Mouse (Mus musculus) liver, embryonic 15.5 days (tissue): ENCODE data around the gene Pnrc2. TPM values are rescaled to one million over a fixed set of nuclear protein-coding genes. Genes with fewer than 3 reads are reported as not detected.
A peak's percentile ranks its signal among the peaks of the same experiment; 100 is the strongest.

Experiments used
- ATAC-seq: fragments of 200-750 bp; cut with Nextera tagmentation; 2 replicates; pipeline ENCODE4 v1.8.0; 2017; ENCODE audit warnings: moderate number of reproducible peaks, mild to moderate bottlenecking, moderate library complexity; ENCODE audit not compliant: insufficient read depth
- H3K27ac ChIP-seq: fragments of 300-500 bp; sonication (generic); replicated peaks from 2 replicates; pipeline ENCODE4 v1.5.1; 2015; ENCODE audit warnings: mild to moderate bottlenecking, inconsistent platforms
- H3K27me3 ChIP-seq: fragments of 300-500 bp; sonication (generic); 2 replicates; pipeline ENCODE4 v1.6.1; 2015; ENCODE audit warnings: mild to moderate bottlenecking, inconsistent platforms
- H3K36me3 ChIP-seq: fragments of 300-500 bp; sonication (generic); replicated peaks from 2 replicates; pipeline ENCODE4 v1.6.1; 2015; ENCODE audit warnings: moderate library complexity, mild to moderate bottlenecking, inconsistent platforms
- H3K4me1 ChIP-seq: fragments of 300-500 bp; sonication (generic); replicated peaks from 2 replicates; pipeline ENCODE4 v1.6.1; 2015; ENCODE audit warnings: inconsistent platforms
- H3K4me2 ChIP-seq: fragments of 300-500 bp; sonication (generic); 2 replicates; pipeline ENCODE4 v1.6.1; 2015; ENCODE audit warnings: moderate library complexity, mild to moderate bottlenecking, inconsistent platforms
- H3K4me3 ChIP-seq: fragments of 300-500 bp; sonication (generic); replicated peaks from 2 replicates; pipeline ENCODE4 v1.5.1; 2015; ENCODE audit warnings: mild to moderate bottlenecking, inconsistent platforms
- H3K9ac ChIP-seq: fragments of 300-500 bp; sonication (generic); 2 replicates; pipeline ENCODE4 v1.6.1; 2015; ENCODE audit warnings: moderate library complexity, mild to moderate bottlenecking, inconsistent platforms
- H3K9me3 ChIP-seq: fragments of 300-500 bp; sonication (generic); replicated peaks from 2 replicates; pipeline ENCODE4 v1.6.1; 2016; ENCODE audit warnings: inconsistent platforms
- WGBS: fragments of 180-500 bp; shearing (Covaris S2); methylation state at CpG from one replicate; pipeline ENCODE4 v1.1.7; 2015; ENCODE audit warnings: mixed read lengths; ENCODE audit not compliant: insufficient replicate concordance; 5-methylcytosine and 5-hydroxymethylcytosine counted together
- polyA plus RNA-seq: library from polyadenylated mRNA; unstranded; fragments of >200 nt; fragmentation: Nextera tagmentation; extraction: Ambion mirVana; gene quantifications from 2 replicates; pipeline ENCODE4 v1.2.1, GENCODE M21; 2015

The Pnrc2 gene
- polyA plus RNA-seq, 1 experiment from 2014 or later, result 77.1 TPM

DNA sequence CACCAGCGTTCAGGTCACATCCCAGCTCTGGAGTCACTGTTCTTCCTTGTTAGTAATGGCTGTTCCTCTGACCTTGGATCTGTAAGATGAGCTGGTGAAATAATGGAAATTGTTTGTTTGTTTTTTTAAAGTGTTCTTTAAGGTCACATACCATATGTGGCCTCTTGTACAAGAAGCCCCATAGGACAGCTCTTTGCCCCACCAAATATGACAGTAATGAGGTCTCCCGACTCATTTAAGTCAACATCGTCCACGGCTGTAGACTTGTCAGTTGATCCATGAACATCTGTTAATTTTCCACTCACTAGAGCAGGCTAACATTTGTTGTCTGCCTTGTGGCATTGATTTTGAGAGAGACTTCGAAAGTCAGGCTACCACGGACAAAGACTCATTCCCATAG lies 5.4 kb upstream of the Pnrc2 start:
- H3K36me3 ChIP-seq, result no peaks in the 10 kb centered on the region
- no peak for ATAC-seq
- no peak overlapping the region for H3K4me2 ChIP-seq
- H3K4me1 ChIP-seq, result peaks cover 44% of the 10 kb centered on the region
- H3K4me3 ChIP-seq, result no peak overlapping the region
- H3K9ac ChIP-seq, result no peak overlapping the region
- H3K27me3 ChIP-seq, result no peaks in the 10 kb centered on the region
- no peaks in the 10 kb centered on the region for H3K9me3 ChIP-seq
- WGBS, result 82% methylated on average over 6 of the region's 6 CpGs
- H3K27ac ChIP-seq, result no peak overlapping the region

DNA sequence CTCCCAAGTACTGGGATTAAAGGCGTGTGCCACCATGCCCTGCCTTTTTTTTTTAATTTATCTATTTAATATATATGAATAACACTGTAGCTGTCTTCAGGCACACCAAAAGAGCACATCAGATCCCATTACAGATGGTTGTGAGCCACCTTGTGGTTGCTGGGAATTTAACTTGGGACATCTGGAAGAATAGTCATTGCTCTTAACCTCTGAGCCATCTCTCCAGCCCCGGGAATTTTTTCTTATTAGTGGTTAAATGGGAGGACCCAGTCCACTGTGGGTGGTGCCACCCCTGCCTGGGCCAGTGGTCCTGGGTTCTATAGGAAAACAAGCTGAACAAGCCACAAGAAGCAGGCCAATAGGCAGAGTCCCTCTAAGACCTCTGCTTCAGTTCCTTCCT lies 4.1 kb upstream of the Pnrc2 start:
- no peaks in the 10 kb centered on the region for H3K27me3 ChIP-seq
- peaks cover 2% of the 10 kb centered on the region; the same call in 1 of the 2 replicates for H3K36me3 ChIP-seq
- no peaks in the 10 kb centered on the region for H3K9me3 ChIP-seq
- no peak overlapping the region for H3K4me2 ChIP-seq
- no peak overlapping the region for H3K9ac ChIP-seq
- H3K4me1 ChIP-seq, result peaks cover 40% of the 10 kb centered on the region
- H3K27ac ChIP-seq, result no peak overlapping the region
- ATAC-seq, result no peak
- 60% methylated on average over 2 of the region's 2 CpGs for WGBS
- H3K4me3 ChIP-seq, result no peak overlapping the region

DNA sequence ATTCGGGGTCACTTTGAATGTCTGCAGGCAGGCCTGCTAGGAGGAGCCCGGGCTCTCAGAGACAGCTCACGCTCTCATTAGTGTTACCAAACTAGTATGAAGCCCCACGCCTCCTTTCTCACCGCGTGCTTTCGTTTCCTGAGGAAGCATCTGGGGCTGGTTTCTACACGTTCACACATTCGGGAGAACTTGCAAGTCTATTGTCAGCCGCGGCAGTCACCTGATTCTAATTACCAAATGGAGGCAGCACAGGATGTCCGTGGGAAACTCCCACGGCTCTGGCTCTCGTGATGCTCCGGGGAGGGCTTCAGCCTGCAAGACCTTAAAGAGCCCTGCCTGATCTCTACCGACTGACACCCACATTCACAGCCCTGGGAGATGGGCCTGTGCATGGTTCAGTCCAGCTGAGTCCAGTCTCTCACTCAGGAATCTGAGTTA lies 3.0 kb upstream of the Pnrc2 start:
- peak; percentile 2; the same call in 1 of the 2 replicates for ATAC-seq
- Histone ChIP-seq H3K4me2 (peak overlapping the region; percentile 92), H3K27ac (peak overlapping the region; percentile 97), H3K9me3 (no peaks in the 10 kb centered on the region), H3K9ac (peak overlapping the region; percentile 61), H3K27me3 (no peaks in the 10 kb centered on the region), H3K4me1 (peaks cover 50% of the 10 kb centered on the region), H3K36me3 (peaks cover 14% of the 10 kb centered on the region), H3K4me3 (peak overlapping the region; percentile 54)
- WGBS, result under 1% methylated on average over 16 of the region's 16 CpGs

DNA sequence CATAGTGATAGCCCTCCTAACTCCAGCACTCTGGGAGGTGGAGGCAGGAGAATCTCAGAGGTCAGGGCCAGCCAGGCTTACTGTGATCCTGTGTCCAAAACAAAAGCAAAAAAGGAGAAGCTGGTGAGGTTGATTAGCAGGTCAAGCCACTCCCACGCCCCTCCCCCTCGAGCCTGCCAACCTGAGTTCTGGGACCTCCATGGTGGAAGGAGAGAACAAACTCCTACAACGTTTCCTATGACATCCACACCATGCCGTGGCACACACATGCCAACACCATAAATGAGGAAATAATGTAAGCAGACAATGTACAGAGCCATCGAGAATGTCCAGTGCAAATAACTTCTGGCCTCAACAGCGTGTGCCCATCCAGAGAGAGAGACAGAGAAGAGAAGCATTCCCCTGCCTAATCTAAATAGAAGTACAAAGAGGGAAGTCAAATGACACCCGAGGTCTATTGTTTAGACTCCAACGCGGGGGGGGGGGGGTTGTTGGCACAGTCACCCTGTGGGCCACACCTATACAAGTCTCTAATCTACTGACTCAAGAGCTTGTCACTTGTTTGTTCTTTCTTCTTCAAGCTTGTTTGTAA lies 2.4 kb upstream of the Pnrc2 start:
- no peaks in the 10 kb centered on the region for H3K27me3 ChIP-seq
- peak overlapping the region; percentile 61 for H3K9ac ChIP-seq
- H3K4me1 ChIP-seq, result peaks cover 53% of the 10 kb centered on the region
- ATAC-seq, result peak; percentile 7
- peak overlapping the region; percentile 54 for H3K4me3 ChIP-seq
- peaks cover 17% of the 10 kb centered on the region for H3K36me3 ChIP-seq
- WGBS, result 1% methylated on average over 9 of the region's 9 CpGs
- H3K9me3 ChIP-seq, result no peaks in the 10 kb centered on the region
- peak overlapping the region; percentile 92 for H3K4me2 ChIP-seq
- peak overlapping the region; percentile 97 for H3K27ac ChIP-seq

DNA sequence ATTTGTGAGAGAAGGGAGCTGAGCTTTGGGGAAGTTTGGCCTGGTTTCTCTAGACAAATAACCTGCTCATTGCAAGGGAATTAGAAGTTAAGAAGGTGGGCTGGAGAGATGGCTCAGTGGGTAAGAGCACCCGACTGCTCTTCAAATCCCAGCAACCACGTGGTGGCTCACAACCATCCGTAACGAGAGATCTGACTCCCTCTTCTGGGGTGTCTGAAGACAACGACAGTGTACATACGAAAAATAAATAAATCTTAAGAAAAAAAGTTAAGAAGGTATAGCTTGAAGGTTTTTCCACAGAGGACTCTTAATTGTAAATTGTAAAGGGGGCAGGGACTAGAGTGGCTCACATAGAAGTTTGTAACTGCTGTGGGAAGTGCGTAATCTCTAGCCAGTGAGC lies 1.9 kb upstream of the Pnrc2 start:
- Histone ChIP-seq H3K27ac (peak overlapping the region; percentile 97), H3K4me1 (peaks cover 55% of the 10 kb centered on the region), H3K36me3 (peaks cover 22% of the 10 kb centered on the region), H3K9me3 (no peaks in the 10 kb centered on the region), H3K4me3 (peak overlapping the region; percentile 54), H3K27me3 (no peaks in the 10 kb centered on the region), H3K9ac (peak overlapping the region; percentile 61; the same call in 1 of the 2 replicates), H3K4me2 (peak overlapping the region; percentile 92)
- WGBS, result 26% methylated on average over 7 of the region's 7 CpGs
- ATAC-seq, result no peak

DNA sequence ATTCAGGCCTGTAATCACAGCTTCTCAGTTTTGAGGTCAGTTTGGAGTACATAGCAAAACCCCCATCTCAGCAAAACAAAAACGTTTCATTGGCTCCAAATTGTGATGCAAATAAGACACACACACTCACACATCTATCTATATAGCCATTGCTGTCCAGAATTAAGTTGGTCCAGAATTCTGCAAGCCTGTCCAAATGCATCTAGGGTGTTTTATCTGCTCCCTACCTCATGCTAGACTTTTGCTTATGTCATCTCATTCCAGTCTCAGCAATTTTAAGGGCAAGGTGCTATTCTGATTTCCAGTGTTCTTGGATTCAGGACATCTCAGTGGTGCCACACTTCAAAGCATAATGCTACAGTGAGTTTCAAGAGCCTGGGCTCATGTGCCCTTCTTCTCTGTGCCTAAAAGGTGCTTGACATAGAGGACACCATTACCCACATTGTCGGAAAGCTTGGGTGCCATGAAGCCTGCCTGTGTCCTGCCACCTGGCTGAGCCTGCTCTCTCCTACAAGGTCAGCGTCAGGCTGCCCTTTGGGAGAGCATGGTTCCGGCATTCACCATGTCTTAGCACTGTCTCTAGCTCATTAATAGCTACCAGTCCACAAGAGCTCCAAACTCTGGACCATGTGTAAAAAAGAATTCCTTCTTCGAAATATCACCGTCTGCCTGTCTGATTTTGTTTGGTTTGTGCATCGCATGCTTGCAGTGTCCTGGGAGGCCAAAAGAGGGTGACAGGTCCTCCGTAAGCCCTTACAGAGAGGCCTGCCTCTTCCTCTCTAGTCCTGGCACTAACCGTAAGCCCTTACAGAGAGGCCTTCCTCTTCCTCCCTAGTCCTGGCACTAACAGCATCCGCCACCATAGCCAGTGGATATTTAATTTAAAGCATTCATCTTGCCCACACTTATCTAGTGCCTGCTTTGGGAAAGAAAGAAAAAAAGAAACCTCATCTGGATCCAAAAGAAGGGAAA lies 1.2 kb upstream of the Pnrc2 start:
- 64% methylated on average over 10 of the region's 10 CpGs for WGBS
- ATAC-seq, result no peak
- Histone ChIP-seq H3K4me1 (peaks cover 58% of the 10 kb centered on the region), H3K4me3 (peak overlapping the region; percentile 82), H3K27me3 (no peaks in the 10 kb centered on the region), H3K27ac (peak overlapping the region; percentile 97), H3K9me3 (no peaks in the 10 kb centered on the region), H3K36me3 (peaks cover 26% of the 10 kb centered on the region), H3K4me2 (peak overlapping the region; percentile 92), H3K9ac (peak overlapping the region; percentile 90)

DNA sequence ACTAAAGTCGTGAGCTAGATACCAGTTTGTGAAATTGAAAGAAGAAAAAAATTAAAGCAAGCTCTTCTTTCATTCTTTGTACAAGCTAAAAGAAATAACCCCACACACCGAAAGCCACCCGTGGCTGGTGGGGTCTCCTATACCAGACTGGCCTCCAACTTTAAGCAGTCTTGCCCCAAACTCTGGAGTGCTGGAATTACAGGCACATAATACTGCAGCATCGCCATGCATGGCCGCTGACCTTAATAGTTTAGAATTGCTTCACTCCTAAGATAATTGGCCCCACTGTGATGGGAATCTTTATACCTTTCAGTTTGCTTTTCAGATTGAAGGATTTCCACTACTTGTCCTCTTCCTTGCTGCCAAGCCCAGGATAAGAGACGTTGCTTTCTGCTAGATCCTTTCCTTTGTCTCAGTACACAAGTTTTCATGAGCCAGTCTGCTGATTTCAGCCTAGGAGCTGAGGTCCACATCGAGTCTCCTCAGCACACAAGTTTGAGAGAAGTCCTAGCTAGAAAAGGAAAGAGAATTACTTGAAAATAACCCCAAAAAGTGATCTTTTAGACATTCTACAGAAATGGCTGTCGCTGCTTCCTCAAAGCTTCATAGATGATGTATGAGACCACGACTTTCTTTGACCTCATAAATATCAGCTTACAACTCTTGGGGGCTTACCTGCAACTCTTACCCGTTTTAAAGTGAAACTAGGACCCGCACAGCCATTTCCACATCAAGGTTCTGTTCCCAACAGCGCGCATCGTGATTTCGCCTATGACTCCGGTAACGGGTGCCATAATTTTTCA lies 860 bp downstream of the Pnrc2 start:
- 7% methylated on average over 17 of the region's 17 CpGs for WGBS
- Histone ChIP-seq H3K4me1 (peaks cover 63% of the 10 kb centered on the region), H3K9me3 (no peaks in the 10 kb centered on the region), H3K4me3 (peak overlapping the region; percentile 82), H3K27ac (peak overlapping the region; percentile 97), H3K4me2 (peak overlapping the region; percentile 77), H3K27me3 (no peaks in the 10 kb centered on the region), H3K36me3 (peaks cover 38% of the 10 kb centered on the region), H3K9ac (peak overlapping the region; percentile 90)
- ATAC-seq, result no peak

DNA sequence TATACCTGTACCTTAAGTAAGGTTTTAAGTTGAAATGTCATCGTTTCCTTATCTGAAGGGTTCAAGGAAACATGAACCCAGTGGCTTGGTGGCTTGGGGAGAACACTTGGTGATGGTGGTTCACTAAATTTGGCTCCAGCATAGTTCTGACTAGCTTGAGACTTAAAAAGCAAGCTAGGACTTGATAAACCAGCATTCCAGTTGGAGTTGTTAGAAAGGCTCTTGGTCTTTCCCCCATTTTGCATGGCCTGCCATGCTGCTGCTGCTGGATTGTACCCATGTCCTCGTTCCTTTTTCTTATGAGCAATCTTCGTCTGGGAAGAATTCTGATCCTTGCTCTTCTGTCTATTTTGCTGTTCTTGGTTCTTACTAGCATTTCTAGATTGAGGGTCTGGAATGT lies 1.6 kb downstream of the Pnrc2 start:
- ATAC-seq, result no peak
- 39% methylated on average over 3 of the region's 3 CpGs for WGBS
- peaks cover 39% of the 10 kb centered on the region for H3K36me3 ChIP-seq
- peak overlapping the region; percentile 77 for H3K4me2 ChIP-seq
- peak overlapping the region; percentile 97 for H3K27ac ChIP-seq
- H3K9me3 ChIP-seq, result no peaks in the 10 kb centered on the region
- 0 out of 2 replicates have a peak overlapping the region, but pooled peaks have one; percentile 90 for H3K9ac ChIP-seq
- H3K4me1 ChIP-seq, result peaks cover 57% of the 10 kb centered on the region
- peak overlapping the region; percentile 82 for H3K4me3 ChIP-seq
- H3K27me3 ChIP-seq, result no peaks in the 10 kb centered on the region

DNA sequence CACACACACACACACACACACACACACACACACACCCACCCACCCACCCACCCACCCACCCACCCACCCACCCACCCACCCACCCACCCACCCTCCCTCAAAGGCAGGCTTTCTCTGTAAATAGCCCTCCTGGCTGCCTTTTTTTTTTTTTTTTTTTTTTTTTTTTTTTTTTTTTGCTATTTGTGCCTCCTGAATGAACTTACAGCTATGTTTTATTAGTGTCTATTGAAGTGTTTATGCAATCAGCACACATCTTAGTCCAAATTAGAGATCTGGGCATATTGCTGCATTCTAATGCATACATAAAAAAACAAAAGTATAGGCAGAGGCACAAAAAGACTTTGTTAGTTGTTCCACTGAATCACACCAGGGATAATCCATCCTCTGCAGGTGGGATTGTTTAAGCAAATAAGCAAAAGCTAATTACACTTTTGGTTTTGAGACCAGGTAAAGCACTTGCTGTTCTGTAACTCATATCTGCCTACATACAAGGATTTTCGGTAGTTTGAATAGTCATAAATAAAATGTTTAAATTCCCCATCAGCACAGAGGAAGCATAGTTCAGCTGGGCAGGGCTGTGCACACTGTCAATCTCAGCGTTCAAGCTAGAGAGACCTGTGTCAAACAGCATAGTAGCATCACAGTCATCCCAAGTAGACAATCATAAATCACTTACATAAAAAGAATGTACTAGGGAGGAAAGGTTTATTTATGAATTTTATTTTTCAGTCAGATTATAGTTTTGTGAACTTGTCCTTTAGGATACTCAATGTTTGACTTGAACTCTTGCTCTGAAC lies 3.2 kb downstream of the Pnrc2 start:
- ATAC-seq, result no peak
- Histone ChIP-seq H3K4me2 (peak overlapping the region; percentile 30), H3K27me3 (no peaks in the 10 kb centered on the region), H3K9me3 (no peaks in the 10 kb centered on the region), H3K27ac (no peak overlapping the region), H3K4me1 (peaks cover 41% of the 10 kb centered on the region), H3K36me3 (peaks cover 49% of the 10 kb centered on the region), H3K9ac (no peak overlapping the region), H3K4me3 (no peak overlapping the region)
- 42% methylated on average over 2 of the region's 2 CpGs for WGBS

DNA sequence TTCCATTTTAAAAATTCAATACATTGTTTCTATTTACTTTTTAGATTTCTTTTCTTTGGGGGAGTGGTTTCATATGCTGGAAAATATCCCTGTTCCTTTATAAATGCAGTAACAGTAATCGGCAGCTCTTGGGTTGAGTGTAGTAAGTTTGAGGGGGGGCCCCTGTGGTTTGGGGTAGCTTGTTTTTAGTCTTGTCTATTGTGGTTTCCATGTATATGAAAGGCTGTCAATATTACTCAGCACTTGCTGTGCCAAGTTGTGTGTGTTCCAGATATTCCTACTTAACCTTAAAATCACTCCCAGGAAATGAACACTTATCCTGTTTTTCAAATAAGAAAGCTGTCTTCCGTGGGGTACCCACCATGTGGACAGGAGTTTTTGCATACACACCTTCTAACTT lies 4.7 kb downstream of the Pnrc2 start:
- Histone ChIP-seq H3K27ac (peak overlapping the region; percentile 39), H3K4me3 (no peak overlapping the region), H3K4me1 (peaks cover 27% of the 10 kb centered on the region), H3K9me3 (no peaks in the 10 kb centered on the region), H3K9ac (no peak overlapping the region), H3K4me2 (no peak overlapping the region), H3K27me3 (no peaks in the 10 kb centered on the region), H3K36me3 (peaks cover 58% of the 10 kb centered on the region)
- no peak for ATAC-seq
- WGBS, result 24% methylated on average over 2 of the region's 2 CpGs
